Mouse (Mus musculus) lung, postnatal 0 days (tissue): ENCODE results near the gene Gm28048. TPM values are rescaled to one million over a fixed set of nuclear protein-coding genes. Genes with fewer than 3 reads are reported as not detected.

Experiments
- ATAC-seq: fragments of 200-750 bp; cut with Nextera tagmentation; 2 replicates; pipeline ENCODE4 v1.8.0; 2017; ENCODE audit warnings: moderate library complexity
- DNase-seq: peaks from one replicate; pipeline ENCODE4 v3.0.0-alpha.2; 2016; ENCODE audit warnings: low spot score
- H3K27ac ChIP-seq: fragments of 300-500 bp; sonication (generic); 2 replicates; pipeline ENCODE4 v1.5.1; 2014; ENCODE audit warnings: antibody characterized with exemption, mild to moderate bottlenecking, low read length, mixed read lengths
- H3K27me3 ChIP-seq: fragments of 300-500 bp; sonication (generic); replicated peaks from 2 replicates; pipeline ENCODE4 v1.6.1; 2014; ENCODE audit warnings: low read length, mixed read lengths; ENCODE audit not compliant: insufficient read depth
- H3K36me3 ChIP-seq: fragments of 300-500 bp; sonication (generic); 2 replicates; pipeline ENCODE4 v1.6.1; 2014; ENCODE audit warnings: low read length, mixed read lengths; ENCODE audit not compliant: insufficient read depth
- H3K4me1 ChIP-seq: fragments of 300-500 bp; sonication (generic); 2 replicates; pipeline ENCODE4 v1.6.1; 2014; ENCODE audit warnings: antibody characterized with exemption, low read depth, low read length, mixed read lengths; ENCODE audit not compliant: insufficient read depth
- H3K4me2 ChIP-seq: fragments of 300-500 bp; sonication (generic); replicated peaks from 2 replicates; pipeline ENCODE4 v1.6.1; 2014; ENCODE audit warnings: low read depth, mild to moderate bottlenecking, low read length, moderate library complexity, mixed read lengths
- H3K4me3 ChIP-seq: fragments of 300-500 bp; sonication (generic); 2 replicates; pipeline ENCODE4 v1.5.1; 2014; ENCODE audit warnings: low read depth, low read length
- H3K9ac ChIP-seq: fragments of 300-500 bp; sonication (generic); replicated peaks from 2 replicates; pipeline ENCODE4 v1.6.1; 2014; ENCODE audit warnings: low read depth, mild to moderate bottlenecking
- H3K9me3 ChIP-seq: fragments of 300-500 bp; sonication (generic); 2 replicates; pipeline ENCODE4 v1.6.1; 2016; ENCODE audit warnings: low read length, mixed read lengths
- CTCF ChIP-seq: IDR thresholded peaks from 2 replicates; pipeline ENCODE4 v1.5.1; 2016; ENCODE audit warnings: antibody characterized with exemption, mild to moderate bottlenecking
- EP300 ChIP-seq: IDR thresholded peaks from 2 replicates; pipeline ENCODE4 v1.6.1; 2016; ENCODE audit warnings: antibody characterized with exemption, mild to moderate bottlenecking, control low read depth
- WGBS: fragments of 180-500 bp; shearing (Covaris S2); extraction: QIAGEN DNeasy Blood & Tissue Kit; methylation state at CpG from one replicate; pipeline ENCODE4 v1.1.7; 2014; 5-methylcytosine and 5-hydroxymethylcytosine counted together
- polyA plus RNA-seq: library from polyadenylated mRNA; unstranded; fragments of >200 nt; fragmentation: Nextera tagmentation; extraction: Ambion mirVana; gene quantifications from 2 replicates; pipeline ENCODE4 v1.2.1, GENCODE M21; 2015

Gm28048 gene
- polyA plus RNA-seq, 1 experiment from 2014 or later: 26.1 TPM

DNA sequence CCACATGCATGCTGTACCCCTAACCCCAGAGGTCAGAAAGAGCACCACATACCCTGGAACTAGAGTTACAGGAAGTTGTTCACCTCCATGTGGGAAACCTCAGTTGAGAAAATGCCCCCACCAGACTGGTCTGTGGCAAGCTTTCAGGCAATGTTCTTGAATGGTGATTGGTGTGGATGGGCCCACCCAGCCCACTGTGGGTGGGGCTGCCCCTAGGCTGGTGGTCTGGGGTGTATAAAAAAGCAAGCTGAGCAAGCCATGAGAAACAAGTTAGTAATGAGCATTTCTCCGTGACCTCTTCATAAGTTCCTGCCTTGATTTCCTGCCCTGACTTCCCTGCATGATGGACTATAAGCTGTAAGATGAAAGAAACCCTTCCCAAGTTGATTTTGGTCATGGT is 19.8 kb downstream of the Gm28048 start:
- H3K9me3 ChIP-seq: no peaks in the 10 kb centered on the region
- WGBS: 84% methylated on average over 1 of the region's 1 CpGs

DNA sequence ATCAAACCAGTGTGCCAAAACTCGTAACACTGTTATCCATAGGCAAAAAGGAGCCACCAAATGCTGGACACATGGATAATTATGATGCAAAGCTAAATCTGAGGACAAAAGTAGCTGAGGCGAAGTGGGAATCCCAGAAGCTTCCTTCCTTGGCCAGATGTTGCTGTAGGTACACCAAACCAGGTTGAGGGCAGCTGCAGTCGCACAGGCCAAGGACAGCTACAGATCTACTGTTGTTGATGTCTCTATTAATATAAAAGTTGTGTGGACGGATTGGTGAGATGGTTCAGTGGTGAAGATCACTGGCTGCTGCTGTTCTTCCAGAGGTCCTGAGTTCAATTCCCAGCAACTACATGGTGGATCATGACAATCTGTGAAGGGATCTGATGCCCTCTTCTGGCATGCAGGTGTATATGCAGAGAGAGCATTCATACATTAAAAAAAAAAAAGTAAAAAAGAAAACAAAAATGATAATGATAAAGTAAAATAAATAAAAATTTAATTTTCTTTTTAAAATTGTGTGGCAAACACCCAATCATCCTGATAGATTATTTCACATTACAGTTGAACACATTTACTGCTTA is 24.0 kb downstream of the Gm28048 start:
- no peak for ATAC-seq
- no peak overlapping the region for H3K4me2 ChIP-seq
- H3K9me3 ChIP-seq: no peaks in the 10 kb centered on the region
- H3K9ac ChIP-seq: no peak overlapping the region
- no peak overlapping the region for H3K4me3 ChIP-seq
- no peaks in the 10 kb centered on the region for H3K27me3 ChIP-seq
- no peaks in the 10 kb centered on the region for H3K4me1 ChIP-seq
- 91% methylated on average over 4 of the region's 4 CpGs for WGBS
- TF ChIP-seq EP300 (no peak), CTCF (peak; percentile 70)
- no peak overlapping the region for H3K27ac ChIP-seq
- H3K36me3 ChIP-seq: no peaks in the 10 kb centered on the region
- DNase-seq: no peak

More for the DNA sequence above, 19.8 kb downstream of the Gm28048 start:
- TF ChIP-seq CTCF (no peak), EP300 (no peak)
- no peak overlapping the region for H3K4me3 ChIP-seq
- H3K27me3 ChIP-seq: no peaks in the 10 kb centered on the region
- ATAC-seq (no peak), DNase-seq (no peak)
- H3K4me1 ChIP-seq: no peaks in the 10 kb centered on the region
- no peak overlapping the region for H3K9ac ChIP-seq
- no peaks in the 10 kb centered on the region for H3K36me3 ChIP-seq
- no peak overlapping the region for H3K4me2 ChIP-seq
- H3K27ac ChIP-seq: no peak overlapping the region

DNA sequence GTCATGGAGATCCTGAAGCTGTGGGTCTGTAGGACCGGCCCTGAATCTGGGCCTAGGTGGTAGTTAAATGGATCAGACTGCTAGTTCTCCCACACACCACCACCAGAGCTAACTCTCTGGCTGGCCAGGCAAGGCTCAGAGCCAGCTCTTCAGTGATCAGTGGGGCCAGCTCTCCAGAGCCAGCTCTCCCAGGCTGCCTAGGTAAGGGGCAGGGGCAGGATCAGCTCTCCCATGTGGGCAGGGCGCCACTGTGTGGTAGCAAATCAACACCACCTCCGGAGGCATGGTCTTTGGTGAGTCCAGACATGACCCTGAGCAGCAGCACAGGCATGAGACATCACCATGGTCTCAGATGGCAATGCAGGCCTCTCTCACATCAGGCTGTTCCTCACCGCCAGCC is 25.1 kb downstream of the Gm28048 start:
- no peaks in the 10 kb centered on the region for H3K9me3 ChIP-seq
- no peak overlapping the region for H3K4me3 ChIP-seq
- DNase-seq (peak; percentile 75), ATAC-seq (peak; percentile 92)
- no peaks in the 10 kb centered on the region for H3K36me3 ChIP-seq
- H3K9ac ChIP-seq: no peak overlapping the region
- no peak overlapping the region for H3K27ac ChIP-seq
- H3K4me2 ChIP-seq: no peak overlapping the region
- no peaks in the 10 kb centered on the region for H3K4me1 ChIP-seq
- TF ChIP-seq CTCF (peak; percentile 91), EP300 (no peak)
- WGBS: 63% methylated on average over 4 of the region's 4 CpGs
- no peaks in the 10 kb centered on the region for H3K27me3 ChIP-seq

DNA sequence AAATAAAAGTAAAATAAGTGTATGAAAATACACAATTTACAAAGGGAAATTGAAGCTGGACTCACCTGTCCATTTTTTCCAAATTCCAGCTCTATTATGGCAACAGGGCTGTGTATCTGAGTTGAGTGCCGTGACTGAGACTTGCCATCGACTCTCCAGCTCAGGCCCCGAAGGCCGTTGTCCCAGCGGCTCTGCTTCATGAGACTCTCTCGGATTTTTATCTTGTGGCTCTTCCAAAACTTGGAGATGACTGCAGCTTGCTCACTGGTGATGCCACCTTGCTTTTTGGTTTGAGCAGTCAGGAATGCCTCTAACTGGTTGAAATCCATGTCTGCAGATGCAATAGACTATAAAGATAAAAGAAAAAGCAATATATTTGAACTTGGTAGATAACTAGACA is 25.5 kb downstream of the Gm28048 start:
- no peaks in the 10 kb centered on the region for H3K27me3 ChIP-seq
- DNase-seq (no peak), ATAC-seq (no peak)
- no peaks in the 10 kb centered on the region for H3K9me3 ChIP-seq
- no peaks in the 10 kb centered on the region for H3K4me1 ChIP-seq
- H3K4me2 ChIP-seq: no peak overlapping the region
- 92% methylated on average over 6 of the region's 6 CpGs for WGBS
- no peak overlapping the region for H3K4me3 ChIP-seq
- no peak overlapping the region for H3K9ac ChIP-seq
- no peaks in the 10 kb centered on the region for H3K36me3 ChIP-seq
- H3K27ac ChIP-seq: no peak overlapping the region
- TF ChIP-seq EP300 (no peak), CTCF (no peak)

DNA sequence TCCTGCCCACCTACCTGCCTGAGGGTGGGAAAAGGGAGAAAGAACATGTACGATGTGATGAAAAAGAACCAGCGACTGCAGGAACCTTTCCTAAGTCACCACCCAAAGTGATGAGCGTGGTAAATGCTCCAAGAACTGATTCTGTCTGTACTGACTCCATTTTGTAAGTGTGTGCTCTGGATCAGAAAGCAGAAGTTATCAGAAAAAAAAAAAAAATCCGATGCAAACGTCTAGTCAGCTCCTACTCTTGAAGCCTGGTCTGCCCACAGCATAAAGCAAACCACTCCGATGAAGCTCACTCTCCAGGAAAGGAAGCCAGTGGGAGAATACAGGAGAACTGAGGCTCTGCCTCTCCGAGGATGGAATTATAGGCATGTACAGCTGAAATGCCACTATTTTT is 29.2 kb downstream of the Gm28048 start:
- H3K4me2 ChIP-seq: no peak overlapping the region
- ATAC-seq (no peak), DNase-seq (no peak)
- H3K4me1 ChIP-seq: no peaks in the 10 kb centered on the region
- H3K9ac ChIP-seq: no peak overlapping the region
- WGBS: 92% methylated on average over 7 of the region's 7 CpGs
- TF ChIP-seq EP300 (no peak), CTCF (no peak)
- no peak overlapping the region for H3K27ac ChIP-seq
- H3K27me3 ChIP-seq: no peaks in the 10 kb centered on the region
- H3K36me3 ChIP-seq: no peaks in the 10 kb centered on the region
- no peak overlapping the region for H3K4me3 ChIP-seq
- H3K9me3 ChIP-seq: no peaks in the 10 kb centered on the region

DNA sequence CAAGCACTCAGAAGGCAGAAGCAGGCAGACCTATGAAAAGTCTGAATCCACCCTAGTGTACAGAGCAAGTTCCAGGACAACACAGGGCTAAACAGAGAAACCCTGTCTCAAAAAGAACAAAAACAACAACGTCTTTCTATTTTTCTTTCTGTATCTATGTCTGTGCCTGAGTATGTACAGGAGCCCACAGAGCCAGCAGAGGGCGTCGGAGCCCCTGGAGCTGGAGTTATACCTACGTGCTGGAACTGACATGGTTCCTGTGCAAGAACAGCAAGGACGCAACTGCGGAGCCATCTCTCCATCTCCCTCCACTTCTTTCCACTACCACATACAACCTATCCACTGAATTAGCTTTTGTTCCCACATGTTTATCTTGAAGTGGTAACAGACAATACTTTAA is 31.8 kb downstream of the Gm28048 start:
- Histone ChIP-seq H3K9ac (no peak overlapping the region), H3K27ac (no peak overlapping the region), H3K4me2 (no peak overlapping the region), H3K9me3 (no peaks in the 10 kb centered on the region), H3K36me3 (no peaks in the 10 kb centered on the region), H3K27me3 (no peaks in the 10 kb centered on the region), H3K4me1 (no peaks in the 10 kb centered on the region), H3K4me3 (no peak overlapping the region)
- TF ChIP-seq EP300: no peak
- TF ChIP-seq CTCF: peak; percentile 21; the same call in 1 of the 2 replicates
- ATAC-seq (no peak), DNase-seq (no peak)
- WGBS: 88% methylated on average over 6 of the region's 6 CpGs

DNA sequence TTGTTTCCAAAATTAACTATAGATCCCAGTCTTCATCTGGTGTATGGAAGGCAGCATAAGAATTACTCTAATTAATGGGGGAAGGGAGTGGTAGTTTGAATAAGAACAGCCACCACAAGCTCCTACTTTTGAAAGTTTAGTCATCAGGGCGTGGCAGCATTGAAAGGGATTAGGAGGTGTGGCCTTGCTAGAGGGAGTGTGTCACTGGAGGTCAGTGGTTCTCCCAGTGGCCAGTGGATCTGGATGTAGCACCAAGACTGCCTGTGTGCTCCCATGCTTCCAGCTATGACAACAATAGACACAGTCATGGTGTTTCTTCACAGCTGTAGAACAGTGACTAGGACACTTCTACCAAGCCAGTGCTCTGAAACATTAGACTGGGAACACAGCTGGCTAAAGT is 32.8 kb downstream of the Gm28048 start:
- ATAC-seq (no peak), DNase-seq (peak; percentile 22)
- Histone ChIP-seq H3K4me3 (no peak overlapping the region), H3K9ac (no peak overlapping the region), H3K4me2 (no peak overlapping the region), H3K27ac (no peak overlapping the region), H3K9me3 (no peaks in the 10 kb centered on the region), H3K27me3 (no peaks in the 10 kb centered on the region), H3K36me3 (no peaks in the 10 kb centered on the region), H3K4me1 (no peaks in the 10 kb centered on the region)
- WGBS: 88% methylated on average over 1 of the region's 1 CpGs
- TF ChIP-seq EP300 (no peak), CTCF (no peak)
